Mouse (Mus musculus) neural tube, embryonic 12.5 days (tissue): ENCODE data around the gene Dcst2. TPM values are rescaled to one million over a fixed set of nuclear protein-coding genes. Genes with fewer than 3 reads are reported as not detected.

ENCODE experiments used
- ATAC-seq: fragments of 200-750 bp; cut with Nextera tagmentation; 2 replicates; pipeline ENCODE4 v1.8.0; 2017; ENCODE audit warnings: low read depth, mild to moderate bottlenecking, moderate TSS enrichment, moderate library complexity; ENCODE audit not compliant: low FRiP score
- H3K27ac ChIP-seq: fragments of 300-500 bp; sonication (generic); 2 replicates; pipeline ENCODE4 v1.5.1; 2016
- H3K27me3 ChIP-seq: fragments of 300-500 bp; sonication (generic); replicated peaks from 2 replicates; pipeline ENCODE4 v1.6.1; 2016; ENCODE audit warnings: mild to moderate bottlenecking
- H3K36me3 ChIP-seq: fragments of 300-500 bp; sonication (generic); 2 replicates; pipeline ENCODE4 v1.6.1; 2016; ENCODE audit warnings: mild to moderate bottlenecking
- H3K4me1 ChIP-seq: fragments of 300-500 bp; sonication (generic); 2 replicates; pipeline ENCODE4 v1.6.1; 2016
- H3K4me2 ChIP-seq: fragments of 300-500 bp; sonication (generic); replicated peaks from 2 replicates; pipeline ENCODE4 v1.6.1; 2016; ENCODE audit warnings: mild to moderate bottlenecking
- H3K4me3 ChIP-seq: fragments of 300-500 bp; sonication (generic); 2 replicates; pipeline ENCODE4 v1.5.1; 2016
- H3K9ac ChIP-seq: fragments of 300-500 bp; sonication (generic); 2 replicates; pipeline ENCODE4 v1.6.1; 2016; ENCODE audit warnings: mild to moderate bottlenecking
- H3K9me3 ChIP-seq: fragments of 300-500 bp; sonication (generic); 2 replicates; pipeline ENCODE4 v1.6.1; 2016; ENCODE audit warnings: mild to moderate bottlenecking
- WGBS: fragments of 180-500 bp; shearing (Covaris S2); methylation state at CpG from one replicate; pipeline ENCODE4 v1.1.7; 2016; 5-methylcytosine and 5-hydroxymethylcytosine counted together
- polyA plus RNA-seq: library from polyadenylated mRNA; unstranded; fragments of >200 nt; fragmentation: Nextera tagmentation; extraction: Ambion mirVana; gene quantifications from 2 replicates; pipeline ENCODE4 v1.2.1, GENCODE M21; 2016

Gene Dcst2
- polyA plus RNA-seq, 1 experiment from 2014 or later, result 0.10 TPM

DNA sequence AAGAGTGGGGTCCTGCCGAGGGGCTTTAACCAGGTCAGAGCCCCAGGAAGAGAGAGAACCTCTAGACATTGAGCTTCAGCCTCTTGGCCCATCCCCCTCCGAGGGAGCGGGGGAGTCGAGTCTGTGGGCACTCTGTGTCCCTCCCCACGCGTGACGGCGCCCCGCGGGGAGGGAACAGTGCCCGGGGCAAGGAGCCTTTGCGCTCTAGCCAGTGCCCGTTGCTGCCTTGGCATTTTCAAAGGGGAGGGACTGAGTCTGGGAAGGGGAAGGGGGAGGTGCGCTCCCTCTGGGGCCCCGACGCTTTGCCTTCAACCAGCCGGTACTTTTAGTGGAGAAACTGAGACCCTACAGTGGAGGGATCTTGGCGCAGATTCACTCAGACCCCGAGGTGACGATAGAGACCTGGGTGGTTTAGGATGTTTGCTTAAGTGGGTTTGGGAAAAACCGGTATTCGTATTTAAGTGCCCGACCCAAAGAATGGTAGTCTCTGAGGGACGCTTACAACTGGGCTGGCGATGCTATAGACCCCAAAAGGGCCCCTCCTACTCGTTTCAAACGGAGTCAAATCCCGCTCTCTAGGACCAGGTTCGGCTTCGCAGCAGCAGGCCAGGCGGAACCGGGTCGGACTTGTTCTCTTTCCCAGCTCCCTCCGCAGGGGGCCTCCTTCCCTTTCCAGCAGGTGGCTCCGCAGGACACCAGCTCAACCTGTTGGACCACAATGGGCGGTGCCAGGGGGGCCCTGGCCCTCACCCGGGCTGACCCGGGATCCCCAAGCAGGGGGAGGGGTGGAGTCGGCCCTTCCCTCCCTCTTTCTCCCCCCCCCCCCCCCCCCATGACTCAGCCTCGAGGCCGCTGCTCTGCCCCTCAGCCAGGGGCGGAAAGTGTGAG, 32.5 kb downstream of the Dcst2 start, which contains the start of gene Zbtb7b:
Zbtb7b (minus strand) TSS at position 771 of the 888 bp plus-strand sequence.
- under 1% methylated on average over 40 of the region's 42 CpGs for WGBS
- peaks cover 22% of the 10 kb centered on the region for H3K27me3 ChIP-seq

GRCm38 (mm10) chr3:89394894-89395256, 33.1 kb downstream of the Dcst2 start:
- peak overlapping the region; percentile 100 for H3K4me2 ChIP-seq
- H3K27ac ChIP-seq, result no peak overlapping the region
- H3K4me1 ChIP-seq, result peaks cover 60% of the 10 kb centered on the region
- under 1% methylated on average over 12 of the region's 12 CpGs for WGBS
- no peaks in the 10 kb centered on the region for H3K9me3 ChIP-seq
- H3K36me3 ChIP-seq, result peaks cover 4% of the 10 kb centered on the region; the same call in 1 of the 2 replicates
- peaks cover 22% of the 10 kb centered on the region for H3K27me3 ChIP-seq
- H3K4me3 ChIP-seq, result peak overlapping the region; percentile 50
- peak overlapping the region; percentile 50 for H3K9ac ChIP-seq
- ATAC-seq, result 0 out of 2 replicates have a peak, but pooled peaks have one; percentile 11

More for the DNA sequence above, 32.5 kb downstream of the Dcst2 start, which contains the start of gene Zbtb7b:
- Histone ChIP-seq H3K4me1 (peaks cover 60% of the 10 kb centered on the region), H3K27ac (no peak within 1 kb of the TSS), H3K9me3 (no peaks in the 10 kb centered on the region), H3K9ac (peak within 1 kb of the TSS; percentile 50), H3K4me3 (peak within 1 kb of the TSS; percentile 50), H3K36me3 (no peaks in the 10 kb centered on the region), H3K4me2 (peak within 1 kb of the TSS; percentile 100)
- ATAC-seq, result peak; percentile 54

- Histone ChIP-seq H3K4me1 (peaks cover 57% of the 10 kb centered on the region), H3K36me3 (peaks cover 4% of the 10 kb centered on the region; the same call in 1 of the 2 replicates), H3K4me3 (peak overlapping the region; percentile 50; the same call in 1 of the 2 replicates), H3K27ac (no peak overlapping the region), H3K9ac (0 out of 2 replicates have a peak overlapping the region, but pooled peaks have one; percentile 49), H3K9me3 (no peaks in the 10 kb centered on the region), H3K4me2 (peak overlapping the region; percentile 100), H3K27me3 (peaks cover 22% of the 10 kb centered on the region)
- no peak for ATAC-seq
- 1% methylated on average over 10 of the region's 10 CpGs for WGBS
Measured at GRCm38 (mm10) chr3:89395419-89395805, 33.6 kb downstream of the Dcst2 start.

- no peak for ATAC-seq
- Histone ChIP-seq H3K4me1 (peaks cover 51% of the 10 kb centered on the region), H3K36me3 (peaks cover 4% of the 10 kb centered on the region; the same call in 1 of the 2 replicates), H3K9me3 (no peaks in the 10 kb centered on the region), H3K27ac (no peak overlapping the region), H3K9ac (peak overlapping the region; percentile 49), H3K27me3 (peaks cover 22% of the 10 kb centered on the region), H3K4me2 (peak overlapping the region; percentile 100), H3K4me3 (peak overlapping the region; percentile 40)
- WGBS, result under 1% methylated on average over 40 of the region's 44 CpGs
Measured at GRCm38 (mm10) chr3:89395806-89396653, 34.3 kb downstream of the Dcst2 start.

DNA sequence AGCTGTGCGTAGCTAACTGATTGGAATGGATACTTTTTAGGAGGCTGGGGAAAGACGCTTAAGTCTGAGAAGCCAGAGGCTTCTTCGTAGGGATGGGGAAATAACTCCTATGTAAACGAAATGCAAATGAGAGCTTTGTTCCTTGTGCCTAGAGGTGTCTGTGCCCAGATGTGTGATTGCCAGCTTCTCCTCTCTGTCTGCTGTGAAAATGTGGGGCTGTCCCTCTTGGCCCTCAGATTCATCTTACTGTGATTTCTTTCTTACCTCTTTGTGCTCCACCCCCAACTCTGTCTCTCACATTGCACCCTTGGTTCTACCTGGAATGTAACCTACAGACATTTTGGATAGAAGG, 34.9 kb downstream of the Dcst2 start:
- H3K4me1 ChIP-seq, result peaks cover 45% of the 10 kb centered on the region
- peak overlapping the region; percentile 40; the same call in 1 of the 2 replicates for H3K4me3 ChIP-seq
- peak overlapping the region; percentile 100 for H3K4me2 ChIP-seq
- H3K9ac ChIP-seq, result no peak overlapping the region; the same call in 1 of the 2 replicates
- ATAC-seq, result no peak
- H3K9me3 ChIP-seq, result no peaks in the 10 kb centered on the region
- 2% methylated on average over 4 of the region's 4 CpGs for WGBS
- H3K36me3 ChIP-seq, result peaks cover 4% of the 10 kb centered on the region; the same call in 1 of the 2 replicates
- peaks cover 22% of the 10 kb centered on the region for H3K27me3 ChIP-seq
- no peak overlapping the region for H3K27ac ChIP-seq

- H3K4me3 ChIP-seq, result no peak overlapping the region
- H3K36me3 ChIP-seq, result peaks cover 36% of the 10 kb centered on the region
- no peaks in the 10 kb centered on the region for H3K4me1 ChIP-seq
- ATAC-seq, result no peak
- no peak overlapping the region for H3K4me2 ChIP-seq
- H3K27ac ChIP-seq, result no peak overlapping the region
- H3K9ac ChIP-seq, result no peak overlapping the region
- 0 out of 2 replicates have a peak, but pooled peaks cover under 1% of the 10 kb centered on the region for H3K27me3 ChIP-seq
- WGBS, result 92% methylated on average over 7 of the region's 7 CpGs
- H3K9me3 ChIP-seq, result no peaks in the 10 kb centered on the region
Measured at GRCm38 (mm10) chr3:89401329-89401728, 39.6 kb downstream of the Dcst2 start.

DNA sequence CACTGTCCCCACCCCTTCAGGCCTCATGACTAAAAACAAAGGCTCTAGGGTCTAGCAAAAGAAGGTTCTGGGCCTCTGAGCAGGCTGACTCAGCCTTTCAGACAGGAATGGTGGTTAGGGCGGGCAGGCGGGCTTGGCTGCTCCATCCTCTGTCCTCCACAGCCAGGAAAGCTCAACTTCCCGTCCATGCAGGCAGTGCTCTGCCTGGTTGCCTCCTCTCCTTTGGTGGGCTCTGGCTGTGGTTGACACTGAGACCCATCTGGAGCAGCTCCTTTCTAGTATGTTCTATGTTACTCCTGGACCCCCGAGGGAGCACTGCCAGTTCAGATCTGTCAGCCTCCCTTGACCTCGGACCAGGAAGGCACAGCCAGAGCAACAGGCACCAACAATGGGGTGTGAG, 40.9 kb downstream of the Dcst2 start, which contains the start of gene Lenep:
Lenep (minus strand) TSS at position 101 of the 400 bp plus-strand sequence.
- Histone ChIP-seq H3K9me3 (no peaks in the 10 kb centered on the region), H3K27ac (no peak within 1 kb of the TSS), H3K4me2 (no peak within 1 kb of the TSS), H3K4me1 (no peaks in the 10 kb centered on the region), H3K27me3 (no peaks in the 10 kb centered on the region), H3K36me3 (peaks cover 42% of the 10 kb centered on the region), H3K4me3 (no peak within 1 kb of the TSS), H3K9ac (no peak within 1 kb of the TSS)
- WGBS, result 86% methylated on average over 5 of the region's 5 CpGs
- no peak for ATAC-seq

GRCm38 (mm10) chr3:89406887-89407286, 45.1 kb downstream of the Dcst2 start:
- H3K4me1 ChIP-seq, result peaks cover 7% of the 10 kb centered on the region
- ATAC-seq, result no peak
- no peak overlapping the region for H3K9ac ChIP-seq
- no peak overlapping the region for H3K4me2 ChIP-seq
- no peaks in the 10 kb centered on the region for H3K9me3 ChIP-seq
- 94% methylated on average over 6 of the region's 6 CpGs for WGBS
- no peak overlapping the region for H3K4me3 ChIP-seq
- H3K36me3 ChIP-seq, result peaks cover 37% of the 10 kb centered on the region
- no peaks in the 10 kb centered on the region for H3K27me3 ChIP-seq
- no peak overlapping the region for H3K27ac ChIP-seq

DNA sequence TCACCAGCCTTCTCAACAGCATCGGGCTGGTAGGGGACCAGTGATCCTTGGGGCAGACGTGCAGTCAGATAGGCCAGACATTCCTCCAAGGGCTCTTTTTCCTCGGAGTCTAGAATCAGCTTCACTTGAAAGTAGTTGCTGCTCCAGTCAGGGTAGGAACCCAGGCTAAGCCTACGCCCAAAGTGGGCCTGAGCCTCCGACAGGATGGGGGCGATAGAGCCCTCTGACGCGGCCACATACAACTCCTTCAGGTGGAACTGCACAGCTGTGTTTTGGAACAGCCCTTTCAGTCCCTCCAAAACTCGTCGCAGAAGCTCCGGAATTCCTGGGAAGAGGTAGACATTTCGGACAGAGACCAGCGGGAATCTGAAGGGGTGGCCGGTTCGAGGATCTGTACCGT, 46.7 kb downstream of the Dcst2 start:
- ATAC-seq, result no peak
- Histone ChIP-seq H3K4me1 (peaks cover 7% of the 10 kb centered on the region), H3K27me3 (no peaks in the 10 kb centered on the region), H3K4me2 (no peak overlapping the region), H3K9me3 (no peaks in the 10 kb centered on the region), H3K27ac (no peak overlapping the region), H3K36me3 (peaks cover 24% of the 10 kb centered on the region), H3K4me3 (no peak overlapping the region), H3K9ac (no peak overlapping the region)
- WGBS, result 65% methylated on average over 16 of the region's 16 CpGs

DNA sequence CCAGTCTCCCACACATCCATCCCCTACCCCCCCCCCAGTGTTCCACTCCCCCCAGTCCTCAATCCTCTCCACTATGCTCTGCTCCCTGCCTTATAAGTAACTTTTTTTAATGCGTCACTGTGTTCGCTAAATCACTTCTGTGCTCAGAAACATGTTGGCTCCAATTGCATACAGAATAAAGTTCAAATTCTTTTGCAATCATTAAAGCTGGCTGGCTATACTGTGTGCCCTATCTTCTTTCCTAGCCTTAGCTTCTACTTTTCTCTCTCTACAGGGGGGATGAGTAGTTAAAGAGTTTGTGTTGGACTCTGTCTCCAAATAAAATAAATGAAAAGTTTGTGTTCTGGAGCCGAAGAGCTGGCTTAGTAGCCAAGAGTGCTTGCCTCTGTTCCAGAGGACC, 47.9 kb downstream of the Dcst2 start:
- no peak overlapping the region for H3K4me2 ChIP-seq
- H3K36me3 ChIP-seq, result peaks cover 22% of the 10 kb centered on the region
- H3K27me3 ChIP-seq, result no peaks in the 10 kb centered on the region
- over 99% methylated on average over 3 of the region's 3 CpGs for WGBS
- H3K4me1 ChIP-seq, result peaks cover 7% of the 10 kb centered on the region
- H3K9ac ChIP-seq, result no peak overlapping the region
- no peak for ATAC-seq
- no peak overlapping the region for H3K4me3 ChIP-seq
- H3K27ac ChIP-seq, result no peak overlapping the region
- H3K9me3 ChIP-seq, result no peaks in the 10 kb centered on the region

DNA sequence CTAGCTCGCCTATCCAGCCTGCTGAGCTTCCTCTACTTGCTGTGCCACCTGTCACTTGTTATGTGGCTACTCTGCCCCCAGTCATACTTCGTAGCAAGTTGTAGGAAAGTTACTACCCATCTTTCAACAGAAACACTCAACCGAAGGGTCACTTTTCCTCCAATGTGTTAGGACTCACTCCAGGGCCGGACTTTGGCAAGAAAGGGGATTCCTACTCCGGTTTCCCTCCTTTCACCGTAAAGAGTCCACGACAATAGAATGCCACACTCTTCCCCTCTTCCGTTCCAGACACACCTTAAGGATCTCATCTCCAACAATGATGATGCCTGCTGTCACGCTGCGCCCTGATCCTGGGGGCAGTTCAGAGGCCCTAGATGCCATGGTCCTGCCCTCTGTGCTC, 49.1 kb downstream of the Dcst2 start:
- 85% methylated on average over 10 of the region's 10 CpGs for WGBS
- Histone ChIP-seq H3K4me1 (peaks cover 7% of the 10 kb centered on the region), H3K27ac (no peak overlapping the region), H3K4me2 (peak overlapping the region; percentile 64), H3K9ac (peak overlapping the region; percentile 48), H3K27me3 (no peaks in the 10 kb centered on the region), H3K4me3 (peak overlapping the region; percentile 42), H3K9me3 (no peaks in the 10 kb centered on the region), H3K36me3 (peaks cover 23% of the 10 kb centered on the region)
- ATAC-seq, result no peak
